Mouse (Mus musculus) adrenal gland, postnatal 10 days (tissue): ENCODE measurements around the gene Ankrd10. TPM values are rescaled to one million over a fixed set of nuclear protein-coding genes. Genes with fewer than 3 reads are reported as not detected.
"Not testable (repeated sequence)": the region's sequence is repeated elsewhere in the genome, so short reads cannot be mapped to it uniquely, and the experiment has no call there.

Experiments used
- DNase-seq: peaks from one replicate; pipeline ENCODE4 v3.0.0; 2021; ENCODE audit warnings: mixed read lengths
- long read RNA-seq, 2 experiments: library from polyadenylated mRNA; stranded (forward); transcript quantifications; one replicate each; pipeline ENCODE4 v2.0.0; 2021
- total RNA-seq, 2 experiments: library from RNA; stranded (reverse); gene quantifications; 2 replicates each; pipeline ENCODE4 v1.2.3; 2021

The Ankrd10 gene
- 10 to 100 TPM; 48.7 to 78.5 TPM for total RNA-seq
- long read RNA-seq, experiment 1, full-length matches to known transcripts: 39 of 66 reads
- long read RNA-seq, experiment 1, partial matches to known transcripts: 11 of 66 reads
- long read RNA-seq, experiment 1, other reads (novel, unspliced or antisense): 16 of 66 reads
- long read RNA-seq, experiment 2, full-length matches to known transcripts: 20 of 37 reads
- long read RNA-seq, experiment 2, partial matches to known transcripts: 6 of 37 reads
- long read RNA-seq, experiment 2, other reads (novel, unspliced or antisense): 11 of 37 reads

- peak; percentile 98 for DNase-seq
These were observed at the start of gene Ankrd10 for GRCm38 (mm10) chr8:11635611-11636081. TSS of gene Ankrd10 (minus strand) at chr8:11635757.

- no peak for DNase-seq
These were observed 49.0 kb upstream of the Ankrd10 start for GRCm38 (mm10) chr8:11684558-11684957.

GRCm38 (mm10) chr8:11668308-11668707 is 32.8 kb upstream of the Ankrd10 start:
- DNase-seq: no peak

GRCm38 (mm10) chr8:11666023-11666716 is 30.6 kb upstream of the Ankrd10 start:
- DNase-seq: not testable (repeated sequence)

GRCm38 (mm10) chr8:11661969-11662368 is 26.4 kb upstream of the Ankrd10 start:
- DNase-seq: no peak

GRCm38 (mm10) chr8:11650021-11650420 is 14.5 kb upstream of the Ankrd10 start:
- no peak for DNase-seq

GRCm38 (mm10) chr8:11643123-11643522 is 7.6 kb upstream of the Ankrd10 start:
- DNase-seq: no peak

- DNase-seq: no peak
These were observed 5.0 kb upstream of the Ankrd10 start for GRCm38 (mm10) chr8:11640606-11641005.

- DNase-seq: no peak
These were observed 2.0 kb upstream of the Ankrd10 start for GRCm38 (mm10) chr8:11637531-11637930.

GRCm38 (mm10) chr8:11636324-11637057 is 934 bp upstream of the Ankrd10 start:
- DNase-seq: peak; percentile 91

- DNase-seq: peak; percentile 91
These were observed 462 bp downstream of the Ankrd10 start for GRCm38 (mm10) chr8:11635012-11635577.

- DNase-seq: no peak
These were observed 1.1 kb downstream of the Ankrd10 start for GRCm38 (mm10) chr8:11634331-11635011.

- DNase-seq: peak; percentile 62
These were observed 2.1 kb downstream of the Ankrd10 start for GRCm38 (mm10) chr8:11633414-11633813.

- DNase-seq: peak; percentile 91
These were observed 3.2 kb downstream of the Ankrd10 start for GRCm38 (mm10) chr8:11632406-11632805.

- peak; percentile 53 for DNase-seq
These were observed 6.4 kb downstream of the Ankrd10 start for GRCm38 (mm10) chr8:11629206-11629605.

- DNase-seq: no peak
These were observed 6.9 kb downstream of the Ankrd10 start for GRCm38 (mm10) chr8:11628506-11629132.

GRCm38 (mm10) chr8:11627717-11628116 is 7.8 kb downstream of the Ankrd10 start:
- no peak for DNase-seq

- DNase-seq: no peak
These were observed 10.5 kb downstream of the Ankrd10 start for GRCm38 (mm10) chr8:11625084-11625483.

GRCm38 (mm10) chr8:11619091-11619490 is 16.5 kb downstream of the Ankrd10 start:
- no peak for DNase-seq

GRCm38 (mm10) chr8:11618063-11618462 is 17.5 kb downstream of the Ankrd10 start:
- no peak for DNase-seq

GRCm38 (mm10) chr8:11616294-11616693 is 19.3 kb downstream of the Ankrd10 start:
- peak; percentile 67 for DNase-seq
